Mouse (Mus musculus): ENCODE measurements around the gene Slc6a16. TPM values are rescaled to one million over a fixed set of nuclear protein-coding genes. Genes with fewer than 3 reads are reported as not detected.
"Not testable (repeated sequence)": the region's sequence is repeated elsewhere in the genome, so short reads cannot be mapped to it uniquely, and the experiment has no call there.

The Slc6a16 gene
- polyA plus RNA-seq, 1 experiment from 2014 or later, result not detected

GRCm38 (mm10) chr7:45233580-45234332 is 7.1 kb upstream of the Slc6a16 start:
- in situ Hi-C loops (cut with MboI; ENCODE audit: low pct_unique_long_range_greater_than_20kb), result no loop called here
- ChIA-PET POLR2A (interaction anchor here (0.5 kb wide), 1 partner anchor 10 kb away, joined by 3 read pairs; no protein-coding TSS in a partner anchor), CTCF (interaction anchor here (1.1 to 1.2 kb wide), 2 partner anchors 8 to 76 kb away, joined by 3 read pairs; no protein-coding TSS in a partner anchor)
- DNase-seq (ENCODE audit: low read depth, low spot score), result no peak
- TF ChIP-seq CTCF (IDR thresholded peaks at IDR 0.05), result no peak
- no peaks in the 10 kb centered on the region for H3K27me3 ChIP-seq
- no peak for ATAC-seq

GRCm38 (mm10) chr7:45234333-45234841 is 6.5 kb upstream of the Slc6a16 start:
- POLR2A ChIA-PET, result no interaction called here
- TF ChIP-seq CTCF (IDR thresholded peaks at IDR 0.05), result no peak
- DNase-seq (ENCODE audit: low read depth, low spot score), result no peak
- in situ Hi-C loops (cut with MboI; ENCODE audit: low pct_unique_long_range_greater_than_20kb), result no loop called here
- H3K27me3 ChIP-seq, result no peaks in the 10 kb centered on the region
- ATAC-seq, result no peak
- CTCF ChIA-PET, result interaction anchor here (1.2 kb wide), 1 partner anchor 9 kb away, joined by 3 read pairs; no protein-coding TSS in a partner anchor

- ATAC-seq (no peak), DNase-seq (ENCODE audit: low read depth, low spot score) (no peak)
- TF ChIP-seq CTCF (IDR thresholded peaks at IDR 0.05), result no peak
- in situ Hi-C loops (cut with MboI; ENCODE audit: low pct_unique_long_range_greater_than_20kb), result no loop called here
- no peaks in the 10 kb centered on the region for H3K27me3 ChIP-seq
- CTCF ChIA-PET, result interaction anchor here (1.2 kb wide), 1 partner anchor 9 kb away, joined by 3 read pairs; no protein-coding TSS in a partner anchor
- POLR2A ChIA-PET, result no interaction called here
Observed at GRCm38 (mm10) chr7:45234922-45235571, 5.8 kb upstream of the Slc6a16 start.

- POLR2A ChIA-PET, result no interaction called here
- ATAC-seq (no peak), DNase-seq (ENCODE audit: low read depth, low spot score) (no peak)
- TF ChIP-seq CTCF (IDR thresholded peaks at IDR 0.05), result no peak
- peaks cover 3% of the 10 kb centered on the region for H3K27me3 ChIP-seq
- in situ Hi-C loops (cut with MboI; ENCODE audit: low pct_unique_long_range_greater_than_20kb), result no loop called here
- CTCF ChIA-PET, result no interaction called here
Observed at GRCm38 (mm10) chr7:45235656-45236180, 5.2 kb upstream of the Slc6a16 start.

GRCm38 (mm10) chr7:45237747-45238699 is 2.9 kb upstream of the Slc6a16 start:
- ChIA-PET POLR2A (no interaction called here), CTCF (no interaction called here)
- in situ Hi-C loops (cut with MboI; ENCODE audit: low pct_unique_long_range_greater_than_20kb), result no loop called here
- peaks cover 4% of the 10 kb centered on the region for H3K27me3 ChIP-seq
- DNase-seq (ENCODE audit: low read depth, low spot score) (no peak), ATAC-seq (no peak)
- TF ChIP-seq CTCF (IDR thresholded peaks at IDR 0.05), result no peak

GRCm38 (mm10) chr7:45238723-45239496 is 2.0 kb upstream of the Slc6a16 start, which contains the start of gene Cd37:
Gene Cd37, minus strand, starts transcription at chr7:45239115.
- no peak for TF ChIP-seq CTCF (IDR thresholded peaks at IDR 0.05)
- POLR2A ChIA-PET, result no interaction called here
- in situ Hi-C loops (cut with MboI; ENCODE audit: low pct_unique_long_range_greater_than_20kb), result no loop called here
- no peak for DNase-seq (ENCODE audit: low read depth, low spot score)
- ATAC-seq, result no peak
- H3K27me3 ChIP-seq, result peaks cover 4% of the 10 kb centered on the region
- CTCF ChIA-PET, result no interaction called here

GRCm38 (mm10) chr7:45240109-45240508 is 776 bp upstream of the Slc6a16 start:
- H3K27me3 ChIP-seq, result peaks cover 10% of the 10 kb centered on the region
- DNase-seq (ENCODE audit: low read depth, low spot score) (no peak), ATAC-seq (no peak)
- TF ChIP-seq CTCF (IDR thresholded peaks at IDR 0.05), result no peak
- ChIA-PET CTCF (no interaction called here), POLR2A (no interaction called here)
- in situ Hi-C loops (cut with MboI; ENCODE audit: low pct_unique_long_range_greater_than_20kb), result no loop called here

- ATAC-seq, result no peak
- no peak for DNase-seq (ENCODE audit: low read depth, low spot score)
- TF ChIP-seq CTCF (IDR thresholded peaks at IDR 0.05), result no peak
- peaks cover 13% of the 10 kb centered on the region for H3K27me3 ChIP-seq
- POLR2A ChIA-PET, result no interaction called here
- CTCF ChIA-PET, result no interaction called here
- in situ Hi-C loops (cut with MboI; ENCODE audit: low pct_unique_long_range_greater_than_20kb), result no loop called here
Observed at GRCm38 (mm10) chr7:45241389-45241749, 484 bp downstream of the Slc6a16 start.

GRCm38 (mm10) chr7:45247666-45248065 is 6.8 kb downstream of the Slc6a16 start:
- no peak for DNase-seq (ENCODE audit: low read depth, low spot score)
- CTCF ChIA-PET, result no interaction called here
- peaks cover 8% of the 10 kb centered on the region for H3K27me3 ChIP-seq
- POLR2A ChIA-PET, result no interaction called here
- TF ChIP-seq CTCF (IDR thresholded peaks at IDR 0.05), result no peak
- no peak for ATAC-seq
- in situ Hi-C loops (cut with MboI; ENCODE audit: low pct_unique_long_range_greater_than_20kb), result no loop called here

- no peaks in the 10 kb centered on the region for H3K27me3 ChIP-seq
- CTCF ChIA-PET, result no interaction called here
- ATAC-seq, result no peak
- no peak for DNase-seq (ENCODE audit: low read depth, low spot score)
- POLR2A ChIA-PET, result no interaction called here
- TF ChIP-seq CTCF (IDR thresholded peaks at IDR 0.05), result no peak
- in situ Hi-C loops (cut with MboI; ENCODE audit: low pct_unique_long_range_greater_than_20kb), result no loop called here
Observed at GRCm38 (mm10) chr7:45253806-45254205, 12.9 kb downstream of the Slc6a16 start.

GRCm38 (mm10) chr7:45255822-45256221 is 14.9 kb downstream of the Slc6a16 start:
- POLR2A ChIA-PET; DNase-seq (ENCODE audit: low read depth, low spot score); ATAC-seq; in situ Hi-C loops (cut with MboI; ENCODE audit: low pct_unique_long_range_greater_than_20kb): not testable (repeated sequence)
- CTCF ChIA-PET, result interaction anchor here (1.0 kb wide), 1 partner anchor 48 kb away, joined by 4 read pairs; no protein-coding TSS in a partner anchor
- H3K27me3 ChIP-seq, result peaks cover 11% of the 10 kb centered on the region
